Mouse (Mus musculus) cerebellum, adult 2 months (tissue): ENCODE data around the gene Poln.
A peak's percentile ranks its signal among the peaks of the same experiment; 100 is the strongest.

ENCODE experiments used
- CTCF ChIP-seq: fragments of 200-500 bp; IDR thresholded peaks from 2 replicates; pipeline ENCODE4 v1.5.1; 2011; ENCODE audit warnings: low read depth, mild to moderate bottlenecking, control low read depth, low read length, moderate library complexity, borderline replicate concordance; ENCODE audit not compliant: insufficient read depth
- POLR2A ChIP-seq: fragments of 200-500 bp; IDR thresholded peaks from 2 replicates; pipeline ENCODE4 v1.6.1; 2011; ENCODE audit warnings: low read length, control low read depth, borderline replicate concordance; ENCODE audit not compliant: insufficient read depth

DNA sequence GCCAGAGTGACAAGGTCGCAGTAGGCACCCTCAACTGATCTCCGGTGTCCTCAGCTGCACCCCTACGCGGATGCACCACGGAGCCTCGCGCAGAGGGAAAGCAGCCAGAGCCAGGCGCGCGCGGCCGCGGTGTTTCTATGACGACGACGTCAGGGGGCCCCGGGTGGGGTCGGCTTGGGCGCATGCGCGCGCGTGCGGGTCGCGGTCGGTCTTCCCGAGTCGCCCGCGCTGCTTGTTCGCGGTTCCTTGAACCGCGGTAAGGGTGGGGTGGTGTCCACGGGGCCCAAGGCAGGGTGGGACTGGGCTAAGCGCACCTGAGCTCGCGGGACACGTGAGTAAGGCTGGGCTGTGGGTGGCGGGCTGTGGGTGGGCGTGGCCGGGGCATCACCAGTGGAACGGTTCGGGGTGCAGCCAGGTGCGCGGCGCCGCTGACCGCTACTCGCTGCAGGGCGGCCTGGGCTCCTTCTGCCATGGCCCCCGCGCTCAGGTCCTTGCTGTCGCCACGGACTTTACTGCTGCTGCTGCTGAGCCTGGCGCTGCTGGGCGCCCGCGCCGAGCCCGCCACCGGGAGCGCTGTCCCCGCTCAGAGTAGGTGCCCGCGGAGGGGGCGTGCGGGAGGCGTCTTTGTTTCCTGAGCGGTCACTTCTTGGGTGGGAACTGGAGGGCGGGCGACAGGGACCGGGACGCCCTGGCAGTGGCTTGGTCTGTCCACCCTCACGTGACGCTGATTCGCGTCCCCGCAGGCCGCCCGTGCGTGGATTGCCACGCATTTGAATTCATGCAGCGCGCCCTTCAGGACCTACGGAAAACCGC lies 185.7 kb downstream of the Poln start, which contains the start of gene Gm1673:
- peak; percentile 64; the same call in 1 of the 2 replicates for TF ChIP-seq POLR2A
- TF ChIP-seq CTCF, result no peak
